Mouse (Mus musculus): ENCODE data around the gene Gm8127. TPM values are rescaled to one million over a fixed set of nuclear protein-coding genes. Genes with fewer than 3 reads are reported as not detected.
"Not testable (repeated sequence)": the region's sequence is repeated elsewhere in the genome, so short reads cannot be mapped to it uniquely, and the experiment has no call there.

Gm8127 gene
- polyA plus RNA-seq (2015; fragmentation: Nextera tagmentation; extraction: Ambion mirVana), result not detected in 2 replicates

DNA sequence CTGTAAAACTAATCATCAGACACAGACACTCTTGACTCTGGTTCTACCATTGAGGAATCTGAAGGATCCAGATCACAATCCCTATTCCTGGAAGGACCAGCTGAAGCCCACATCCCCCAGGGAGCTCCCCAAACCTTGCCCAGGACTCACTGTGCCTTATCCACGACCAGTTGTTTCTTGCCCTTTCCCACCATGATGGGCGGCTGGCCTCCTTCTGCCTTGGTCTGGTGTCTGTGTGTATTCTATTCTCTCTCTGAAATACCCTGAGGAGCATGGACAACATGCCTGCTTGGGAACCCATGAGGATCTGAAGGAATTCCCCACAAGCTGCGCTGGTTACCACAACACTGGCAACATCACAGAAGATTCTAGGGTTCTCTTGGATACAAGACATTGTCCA is at the start of gene Gm8127:
Gm8127 (minus strand) TSS at position 330 of the 400 bp plus-strand sequence.
- not testable (repeated sequence) for H3K27me3 ChIP-seq; H3K4me1 ChIP-seq; H3K9ac ChIP-seq; H3K27ac ChIP-seq; H3K4me3 ChIP-seq; H3K36me3 ChIP-seq; H3K9me3 ChIP-seq; ATAC-seq (ENCODE audit: low FRiP score, low read depth); H3K4me2 ChIP-seq (replicated peaks)
- WGBS, result 84% methylated on average over 3 of the region's 3 CpGs

DNA sequence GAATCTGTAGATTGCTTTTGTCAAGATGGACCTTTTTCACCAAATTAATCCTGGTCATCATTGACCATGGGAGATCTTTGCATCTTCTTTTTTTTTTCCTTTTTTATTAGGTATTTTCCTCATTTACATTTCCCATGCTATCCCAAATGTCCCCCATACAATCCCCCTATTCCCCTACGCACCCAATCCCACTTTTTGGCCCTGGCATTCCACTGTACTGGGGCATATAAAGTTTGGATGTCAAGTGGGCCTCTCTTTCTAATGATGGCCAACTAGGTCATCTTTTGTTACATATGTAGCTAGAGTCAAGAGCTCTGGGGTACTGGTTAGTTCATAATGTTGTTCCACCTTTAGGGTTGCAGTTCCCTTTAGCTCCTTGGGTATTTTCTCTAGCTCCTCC is 44.0 kb upstream of the Gm8127 start:
- H3K27ac ChIP-seq; H3K4me1 ChIP-seq; H3K36me3 ChIP-seq; H3K27me3 ChIP-seq; H3K4me3 ChIP-seq; H3K9ac ChIP-seq; H3K9me3 ChIP-seq; H3K4me2 ChIP-seq (replicated peaks); ATAC-seq (ENCODE audit: low FRiP score, low read depth): not testable (repeated sequence)
- WGBS, result 72% methylated on average over 1 of the region's 1 CpGs

DNA sequence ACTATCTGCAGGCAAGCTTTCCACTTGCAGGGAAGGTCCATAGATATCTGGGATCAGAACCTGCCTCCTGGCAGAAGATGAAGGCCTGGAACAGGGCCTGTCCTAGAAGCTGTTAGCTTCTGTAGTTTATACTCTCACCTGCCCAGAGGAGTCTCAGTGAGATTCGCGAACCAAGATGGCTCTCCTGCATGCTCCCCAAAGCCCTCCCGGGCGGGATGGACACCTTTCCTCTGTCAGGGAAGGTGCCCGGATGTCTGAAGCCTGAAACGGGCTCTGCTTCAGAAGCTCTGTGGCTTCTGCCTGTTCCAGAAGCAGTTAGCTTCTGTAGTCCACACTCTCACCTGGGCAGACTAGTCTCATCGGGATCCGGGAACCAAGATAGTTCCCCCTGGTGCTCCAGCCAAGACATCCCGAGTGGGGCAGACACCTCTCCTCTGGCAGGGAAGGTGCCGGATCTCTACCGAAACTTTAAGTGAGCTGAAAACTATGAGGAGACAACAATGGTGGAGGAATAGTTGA is 37.8 kb upstream of the Gm8127 start:
- H3K4me3 ChIP-seq; ATAC-seq (ENCODE audit: low FRiP score, low read depth); H3K4me2 ChIP-seq (replicated peaks); H3K9ac ChIP-seq; H3K36me3 ChIP-seq; H3K9me3 ChIP-seq; H3K27ac ChIP-seq; H3K27me3 ChIP-seq; H3K4me1 ChIP-seq: not testable (repeated sequence)
- WGBS, result 95% methylated on average over 11 of the region's 11 CpGs

- 75% methylated on average over 2 of the region's 2 CpGs for WGBS
- not testable (repeated sequence) for H3K9ac ChIP-seq; ATAC-seq (ENCODE audit: low FRiP score, low read depth); H3K4me3 ChIP-seq; H3K4me2 ChIP-seq (replicated peaks); H3K4me1 ChIP-seq; H3K36me3 ChIP-seq; H3K27me3 ChIP-seq; H3K27ac ChIP-seq; H3K9me3 ChIP-seq
Measured at GRCm38 (mm10) chr14:43328603-43329002, 35.0 kb upstream of the Gm8127 start.

DNA sequence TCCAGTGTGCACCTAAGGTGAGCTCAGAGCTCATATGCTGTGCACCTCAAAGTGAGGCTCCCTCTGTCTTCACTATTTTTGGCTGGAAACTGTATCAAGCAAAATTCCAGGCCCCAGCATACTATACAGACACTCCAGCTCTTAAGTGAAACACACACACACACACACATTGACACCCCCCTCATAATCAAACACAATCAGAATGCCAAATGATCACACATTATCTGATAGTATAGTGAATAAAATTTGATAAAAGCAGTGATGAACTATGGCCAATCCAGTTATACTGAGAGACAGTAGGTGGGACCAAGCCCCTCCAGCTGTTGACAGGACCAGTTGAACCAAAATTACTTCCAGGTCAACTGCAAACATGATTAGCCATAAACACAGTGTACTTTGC is 25.9 kb upstream of the Gm8127 start:
- ATAC-seq (ENCODE audit: low FRiP score, low read depth); H3K9me3 ChIP-seq; H3K36me3 ChIP-seq; H3K9ac ChIP-seq; H3K27me3 ChIP-seq; H3K27ac ChIP-seq; H3K4me2 ChIP-seq (replicated peaks); H3K4me3 ChIP-seq; H3K4me1 ChIP-seq: not testable (repeated sequence)

DNA sequence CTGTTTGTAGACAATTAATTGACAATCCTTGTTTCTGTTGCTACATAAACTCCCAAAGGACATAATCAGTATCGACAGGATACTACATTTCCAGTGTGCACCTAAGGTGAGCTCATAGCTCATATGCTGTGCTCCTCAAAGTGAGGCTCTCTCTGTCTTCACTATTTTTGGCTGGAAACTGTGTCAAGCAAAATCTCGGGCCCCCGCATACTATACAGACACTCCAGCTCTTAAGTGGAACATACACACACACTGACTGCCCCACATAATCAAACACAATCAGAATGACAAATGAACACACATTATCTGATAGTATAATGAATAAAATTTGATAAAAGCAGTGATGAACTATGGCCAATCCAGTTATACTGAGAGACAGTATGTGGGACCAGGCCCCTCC is 15.0 kb downstream of the Gm8127 start:
- WGBS, result 86% methylated on average over 3 of the region's 3 CpGs
- not testable (repeated sequence) for H3K9ac ChIP-seq; H3K36me3 ChIP-seq; H3K27ac ChIP-seq; ATAC-seq (ENCODE audit: low FRiP score, low read depth); H3K4me3 ChIP-seq; H3K4me2 ChIP-seq (replicated peaks); H3K9me3 ChIP-seq; H3K27me3 ChIP-seq; H3K4me1 ChIP-seq

DNA sequence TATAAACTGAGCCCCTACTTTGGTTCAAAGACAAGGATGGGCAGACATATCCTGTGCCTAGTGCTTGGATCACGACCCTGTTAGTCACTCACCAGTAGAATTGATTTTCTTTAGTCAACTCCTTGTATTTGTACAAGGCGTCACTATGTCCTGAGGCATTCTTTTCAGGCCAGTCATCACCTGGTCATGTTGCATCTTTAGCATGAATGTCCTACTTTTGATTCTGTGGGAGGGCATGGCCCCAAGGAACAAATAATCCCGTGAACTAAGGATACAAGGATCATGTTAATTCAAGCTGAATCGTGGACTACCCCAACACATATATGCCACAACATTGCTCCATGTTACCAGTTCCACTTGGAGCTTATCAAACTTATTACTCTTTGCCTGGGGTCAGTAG is 15.5 kb downstream of the Gm8127 start:
- WGBS, result 77% methylated on average over 4 of the region's 4 CpGs
- H3K9me3 ChIP-seq; H3K9ac ChIP-seq; ATAC-seq (ENCODE audit: low FRiP score, low read depth); H3K4me1 ChIP-seq; H3K4me3 ChIP-seq; H3K27me3 ChIP-seq; H3K27ac ChIP-seq; H3K36me3 ChIP-seq; H3K4me2 ChIP-seq (replicated peaks): not testable (repeated sequence)

GRCm38 (mm10) chr14:43277468-43277867 is 16.2 kb downstream of the Gm8127 start:
- H3K27me3 ChIP-seq; H3K36me3 ChIP-seq; H3K4me3 ChIP-seq; H3K27ac ChIP-seq; H3K4me1 ChIP-seq; ATAC-seq (ENCODE audit: low FRiP score, low read depth); H3K4me2 ChIP-seq (replicated peaks); H3K9me3 ChIP-seq; H3K9ac ChIP-seq: not testable (repeated sequence)
- 64% methylated on average over 2 of the region's 2 CpGs for WGBS

- 83% methylated on average over 1 of the region's 1 CpGs for WGBS
Measured at GRCm38 (mm10) chr14:43275752-43276151, 17.9 kb downstream of the Gm8127 start.

GRCm38 (mm10) chr14:43274986-43275511 is 18.6 kb downstream of the Gm8127 start, which contains the start of gene Gm9732:
Gene Gm9732 (plus strand): TSS chr14:43275036.
- not testable (repeated sequence) for ATAC-seq (ENCODE audit: low FRiP score, low read depth); H3K4me1 ChIP-seq; H3K4me3 ChIP-seq; H3K27me3 ChIP-seq; H3K4me2 ChIP-seq (replicated peaks); H3K27ac ChIP-seq; H3K9me3 ChIP-seq; H3K36me3 ChIP-seq; H3K9ac ChIP-seq
- 83% methylated on average over 8 of the region's 8 CpGs for WGBS

More at GRCm38 (mm10) chr14:43275752-43276151, 17.9 kb downstream of the Gm8127 start:
- not testable (repeated sequence) for H3K9ac ChIP-seq; H3K27me3 ChIP-seq; H3K9me3 ChIP-seq; H3K27ac ChIP-seq; H3K4me2 ChIP-seq (replicated peaks); H3K4me3 ChIP-seq; ATAC-seq (ENCODE audit: low FRiP score, low read depth); H3K36me3 ChIP-seq; H3K4me1 ChIP-seq

DNA sequence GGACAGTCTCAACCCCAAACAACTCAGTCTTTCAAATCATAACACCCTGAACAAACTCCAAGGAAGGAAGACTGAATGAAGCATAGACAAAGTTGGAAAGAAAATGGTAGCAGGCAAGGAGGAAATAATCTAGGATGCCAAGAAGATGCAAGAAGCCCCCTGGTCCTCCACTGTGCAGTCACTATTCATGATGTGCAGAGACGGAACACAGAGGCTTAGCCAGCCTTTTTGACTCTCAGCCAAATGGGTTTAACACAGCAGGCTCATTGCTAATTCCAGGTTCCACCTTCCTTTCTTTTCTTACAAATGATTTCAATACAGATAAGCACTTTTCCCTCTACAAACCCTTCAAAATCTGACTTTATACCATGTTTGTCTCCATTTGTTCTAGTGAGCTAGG is 20.5 kb downstream of the Gm8127 start:
- H3K9me3 ChIP-seq; ATAC-seq (ENCODE audit: low FRiP score, low read depth); H3K4me2 ChIP-seq (replicated peaks); H3K36me3 ChIP-seq; H3K4me3 ChIP-seq; H3K4me1 ChIP-seq; H3K9ac ChIP-seq; H3K27me3 ChIP-seq; H3K27ac ChIP-seq: not testable (repeated sequence)
- 63% methylated on average over 1 of the region's 1 CpGs for WGBS

DNA sequence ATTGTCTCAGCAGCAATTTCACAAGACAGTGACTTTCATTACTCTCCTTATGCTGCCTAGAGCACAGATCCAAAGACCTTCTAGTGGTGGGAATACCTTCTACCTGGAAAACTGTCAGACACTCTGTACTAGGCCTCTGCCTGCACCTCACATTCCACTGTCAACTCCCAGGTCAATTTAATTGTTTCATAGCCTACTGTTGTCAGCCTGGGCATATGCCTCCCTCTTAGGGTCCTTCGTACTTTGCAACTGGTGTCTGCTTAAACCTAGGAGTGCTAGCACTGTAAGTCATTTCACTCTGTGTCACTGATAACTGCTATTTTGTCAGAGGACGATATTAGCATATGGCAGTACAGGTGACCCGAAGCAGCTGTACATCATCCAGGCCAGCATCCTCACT is 24.4 kb downstream of the Gm8127 start:
- not testable (repeated sequence) for ATAC-seq (ENCODE audit: low FRiP score, low read depth); H3K27ac ChIP-seq; H3K4me1 ChIP-seq; H3K4me2 ChIP-seq (replicated peaks); H3K4me3 ChIP-seq; H3K9ac ChIP-seq; H3K9me3 ChIP-seq; H3K36me3 ChIP-seq; H3K27me3 ChIP-seq
- WGBS, result 81% methylated on average over 3 of the region's 3 CpGs

- WGBS, result 65% methylated on average over 2 of the region's 2 CpGs
- not testable (repeated sequence) for H3K9me3 ChIP-seq; H3K36me3 ChIP-seq; H3K4me3 ChIP-seq; H3K4me1 ChIP-seq; H3K27ac ChIP-seq; ATAC-seq (ENCODE audit: low FRiP score, low read depth); H3K9ac ChIP-seq; H3K27me3 ChIP-seq; H3K4me2 ChIP-seq (replicated peaks)
Measured at GRCm38 (mm10) chr14:43268521-43269084, 25.0 kb downstream of the Gm8127 start.
